Mouse (Mus musculus) cerebellum, adult 2 months (tissue): ENCODE data around the gene Opn4.

Source experiments
- CTCF ChIP-seq: fragments of 200-500 bp; IDR thresholded peaks from 2 replicates; pipeline ENCODE4 v1.5.1; 2011; ENCODE audit warnings: low read depth, mild to moderate bottlenecking, control low read depth, low read length, moderate library complexity, borderline replicate concordance; ENCODE audit not compliant: insufficient read depth
- POLR2A ChIP-seq: fragments of 200-500 bp; IDR thresholded peaks from 2 replicates; pipeline ENCODE4 v1.6.1; 2011; ENCODE audit warnings: low read length, control low read depth, borderline replicate concordance; ENCODE audit not compliant: insufficient read depth

DNA sequence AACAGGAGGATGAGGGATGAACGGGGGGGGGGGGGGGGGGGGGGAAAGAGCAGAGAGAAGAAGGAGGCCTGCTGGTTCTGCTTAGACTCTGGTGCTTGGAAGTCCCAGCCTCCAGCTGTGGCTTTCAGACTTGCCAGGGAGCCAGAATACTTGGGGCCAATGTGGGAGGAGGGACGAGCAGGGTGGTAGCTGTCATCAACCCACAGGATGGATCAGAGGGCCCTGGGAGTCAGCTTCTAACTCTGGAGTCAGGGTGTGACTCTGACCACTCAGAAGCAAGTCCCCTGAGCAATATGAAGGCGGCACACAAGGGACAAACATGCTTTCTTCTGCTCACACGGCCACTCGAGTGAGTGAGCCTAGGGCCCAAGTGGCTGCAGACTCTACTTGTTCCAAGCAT, 35.3 kb downstream of the Opn4 start:
- no peak for TF ChIP-seq CTCF
- TF ChIP-seq POLR2A, result no peak
